Mouse (Mus musculus) neural tube, embryonic 13.5 days (tissue): ENCODE results near the gene Tmem238. TPM values are rescaled to one million over a fixed set of nuclear protein-coding genes. Genes with fewer than 3 reads are reported as not detected.
"Not testable (repeated sequence)": the region's sequence is repeated elsewhere in the genome, so short reads cannot be mapped to it uniquely, and the experiment has no call there.

Source experiments
- ATAC-seq: fragments of 200-750 bp; cut with Nextera tagmentation; 2 replicates; pipeline ENCODE4 v1.8.0; 2017; ENCODE audit warnings: low read depth, mild to moderate bottlenecking, moderate TSS enrichment, moderate library complexity
- H3K27ac ChIP-seq: fragments of 300-500 bp; sonication (generic); replicated peaks from 2 replicates; pipeline ENCODE4 v1.5.1; 2015; ENCODE audit warnings: moderate library complexity, mild to moderate bottlenecking, inconsistent platforms
- H3K27me3 ChIP-seq: fragments of 300-500 bp; sonication (generic); 2 replicates; pipeline ENCODE4 v1.6.1; 2015; ENCODE audit warnings: mild to moderate bottlenecking, inconsistent platforms
- H3K36me3 ChIP-seq: fragments of 300-500 bp; sonication (generic); 2 replicates; pipeline ENCODE4 v1.6.1; 2015; ENCODE audit warnings: mild to moderate bottlenecking, inconsistent platforms
- H3K4me1 ChIP-seq: fragments of 300-500 bp; sonication (generic); replicated peaks from 2 replicates; pipeline ENCODE4 v1.6.1; 2015; ENCODE audit warnings: inconsistent platforms
- H3K4me2 ChIP-seq: fragments of 300-500 bp; sonication (generic); 2 replicates; pipeline ENCODE4 v1.6.1; 2015; ENCODE audit warnings: inconsistent platforms, mild to moderate bottlenecking, moderate library complexity
- H3K4me3 ChIP-seq: fragments of 300-500 bp; sonication (generic); 2 replicates; pipeline ENCODE4 v1.5.1; 2015; ENCODE audit warnings: mild to moderate bottlenecking, inconsistent platforms
- H3K9ac ChIP-seq: fragments of 300-500 bp; sonication (generic); 2 replicates; pipeline ENCODE4 v1.6.1; 2015; ENCODE audit warnings: moderate library complexity, mild to moderate bottlenecking, inconsistent platforms
- H3K9me3 ChIP-seq: fragments of 300-500 bp; sonication (generic); 2 replicates; pipeline ENCODE4 v1.6.1; 2016; ENCODE audit warnings: inconsistent platforms
- WGBS: fragments of 180-500 bp; shearing (Covaris S2); methylation state at CpG from one replicate; pipeline ENCODE4 v1.1.7; 2015; 5-methylcytosine and 5-hydroxymethylcytosine counted together
- polyA plus RNA-seq: library from polyadenylated mRNA; unstranded; fragments of >200 nt; fragmentation: Nextera tagmentation; extraction: Ambion mirVana; gene quantifications from 2 replicates; pipeline ENCODE4 v1.2.1, GENCODE M21; 2015

Gene Tmem238
- 2.9 and 3.8 TPM in 2 replicates for polyA plus RNA-seq

DNA sequence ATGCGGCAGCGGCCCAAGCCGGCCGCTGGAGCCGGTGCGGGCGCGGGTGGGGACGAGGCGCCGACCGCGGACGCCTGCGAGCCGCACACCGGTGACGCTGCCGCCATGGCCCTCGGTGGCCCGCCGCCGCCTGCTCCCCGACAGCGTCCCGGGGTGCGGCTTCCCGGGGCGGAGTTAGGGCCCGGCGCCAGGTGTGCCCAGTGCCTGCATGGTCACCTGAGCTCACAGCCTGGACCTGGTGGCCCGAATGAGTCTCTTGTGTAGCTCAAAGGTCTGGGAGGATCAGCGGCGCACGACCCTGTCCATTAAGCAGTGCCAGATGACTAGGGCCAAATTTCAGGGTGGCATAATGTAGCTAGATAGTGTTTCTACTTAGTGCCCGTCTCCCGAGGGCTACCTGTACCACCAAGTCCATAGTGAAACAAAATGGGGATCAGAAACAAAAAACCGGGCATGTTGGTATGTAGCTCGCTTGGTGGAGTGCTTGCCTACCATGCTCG, at the start of gene Tmem238:
Gene Tmem238 (minus strand): TSS at position 221 of the 500 bp plus-strand sequence.
- 9% methylated on average over 40 of the region's 40 CpGs for WGBS
- Histone ChIP-seq H3K4me1 (peaks cover 26% of the 10 kb centered on the region), H3K9ac (peak within 1 kb of the TSS; percentile 84), H3K27me3 (peaks cover 25% of the 10 kb centered on the region), H3K36me3 (peaks cover 9% of the 10 kb centered on the region), H3K4me3 (peak within 1 kb of the TSS; percentile 56), H3K27ac (peak within 1 kb of the TSS; percentile 56; the same call in 1 of the 2 replicates), H3K4me2 (peak within 1 kb of the TSS; percentile 89), H3K9me3 (no peaks in the 10 kb centered on the region)
- 0 out of 2 replicates have a peak, but pooled peaks have one; percentile 3 for ATAC-seq

- H3K27ac ChIP-seq: no peak overlapping the region
- peaks cover 8% of the 10 kb centered on the region; the same call in 1 of the 2 replicates for H3K36me3 ChIP-seq
- no peak overlapping the region for H3K4me2 ChIP-seq
- H3K4me3 ChIP-seq: no peak overlapping the region
- H3K9ac ChIP-seq: no peak overlapping the region
- WGBS: 23% methylated on average over 1 of the region's 1 CpGs
- H3K9me3 ChIP-seq: no peaks in the 10 kb centered on the region
- H3K27me3 ChIP-seq: peaks cover 73% of the 10 kb centered on the region
- peaks cover 34% of the 10 kb centered on the region for H3K4me1 ChIP-seq
- ATAC-seq: no peak
Observed at GRCm38 (mm10) chr7:4837639-4838038, 48.2 kb upstream of the Tmem238 start.

DNA sequence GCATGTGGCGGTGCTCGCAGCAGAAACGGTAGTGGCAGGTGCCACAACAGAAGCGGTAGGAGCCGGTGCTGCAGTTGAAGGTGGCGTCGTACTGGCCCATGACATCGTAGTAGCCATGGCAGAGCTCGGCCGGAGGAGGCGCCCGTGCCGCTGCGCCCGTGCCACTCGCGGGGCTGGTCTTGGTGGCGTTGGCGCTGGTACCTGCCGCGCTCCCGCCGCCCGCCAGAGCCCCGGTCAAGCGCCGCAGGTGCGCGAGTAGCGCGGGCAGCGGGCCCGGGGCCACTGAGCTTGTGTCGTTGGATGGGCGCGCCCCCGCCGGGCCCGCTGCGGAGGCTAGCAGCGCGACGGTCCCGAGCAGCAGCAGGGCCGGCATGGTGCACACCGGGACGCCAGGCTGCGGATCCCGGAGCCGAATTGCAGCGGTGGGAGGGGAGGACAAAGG, 46.9 kb upstream of the Tmem238 start:
- Histone ChIP-seq H3K4me3 (peak overlapping the region; percentile 59), H3K9ac (peak overlapping the region; percentile 86), H3K4me2 (peak overlapping the region; percentile 73), H3K36me3 (peaks cover 14% of the 10 kb centered on the region; the same call in 1 of the 2 replicates), H3K27ac (peak overlapping the region; percentile 89), H3K27me3 (peaks cover 70% of the 10 kb centered on the region), H3K9me3 (no peaks in the 10 kb centered on the region), H3K4me1 (peaks cover 21% of the 10 kb centered on the region)
- ATAC-seq: peak; percentile 92
- under 1% methylated on average over 51 of the region's 51 CpGs for WGBS

- Histone ChIP-seq H3K9ac (peak overlapping the region; percentile 86), H3K4me1 (peaks cover 20% of the 10 kb centered on the region), H3K36me3 (peaks cover 15% of the 10 kb centered on the region; the same call in 1 of the 2 replicates), H3K9me3 (no peaks in the 10 kb centered on the region), H3K27ac (peak overlapping the region; percentile 89), H3K4me3 (peak overlapping the region; percentile 59), H3K27me3 (peaks cover 71% of the 10 kb centered on the region), H3K4me2 (peak overlapping the region; percentile 73)
- peak; percentile 73 for ATAC-seq
- 5% methylated on average over 34 of the region's 34 CpGs for WGBS
Observed at GRCm38 (mm10) chr7:4835631-4836327, 46.3 kb upstream of the Tmem238 start.

- H3K27ac ChIP-seq: no peak overlapping the region
- H3K9ac ChIP-seq: no peak overlapping the region; the same call in 1 of the 2 replicates
- no peak for ATAC-seq
- peaks cover 5% of the 10 kb centered on the region for H3K4me1 ChIP-seq
- peaks cover 50% of the 10 kb centered on the region for H3K27me3 ChIP-seq
- H3K36me3 ChIP-seq: peaks cover 53% of the 10 kb centered on the region
- H3K4me2 ChIP-seq: no peak overlapping the region
- H3K4me3 ChIP-seq: no peak overlapping the region
- 8% methylated on average over 12 of the region's 12 CpGs for WGBS
- no peaks in the 10 kb centered on the region for H3K9me3 ChIP-seq
Observed at GRCm38 (mm10) chr7:4830476-4830875, 41.0 kb upstream of the Tmem238 start.

DNA sequence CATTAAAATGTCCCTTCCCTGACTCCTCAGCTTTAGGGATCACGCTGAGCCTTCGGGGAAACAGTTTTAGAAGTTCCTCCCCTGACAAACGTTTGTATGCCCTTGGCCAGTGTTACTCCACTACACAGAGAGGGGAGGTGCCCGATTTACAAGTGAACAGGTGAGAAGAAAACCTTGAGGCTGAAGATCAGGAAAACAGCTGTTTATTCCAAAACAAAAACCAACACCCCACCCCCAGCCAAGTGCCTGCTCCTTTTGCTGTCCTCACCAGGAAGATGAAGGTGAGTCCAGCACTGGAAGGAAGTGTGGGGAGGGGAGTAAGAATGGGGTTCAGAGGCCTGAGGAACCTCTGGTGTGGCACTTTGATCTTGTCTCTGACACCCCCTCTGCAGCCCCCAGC, 35.9 kb upstream of the Tmem238 start:
- Histone ChIP-seq H3K27me3 (peaks cover 11% of the 10 kb centered on the region), H3K9ac (no peak overlapping the region), H3K4me1 (no peaks in the 10 kb centered on the region), H3K4me3 (no peak overlapping the region), H3K9me3 (no peaks in the 10 kb centered on the region), H3K4me2 (no peak overlapping the region), H3K36me3 (peaks cover 38% of the 10 kb centered on the region), H3K27ac (no peak overlapping the region)
- WGBS: 49% methylated on average over 4 of the region's 4 CpGs
- ATAC-seq: no peak

DNA sequence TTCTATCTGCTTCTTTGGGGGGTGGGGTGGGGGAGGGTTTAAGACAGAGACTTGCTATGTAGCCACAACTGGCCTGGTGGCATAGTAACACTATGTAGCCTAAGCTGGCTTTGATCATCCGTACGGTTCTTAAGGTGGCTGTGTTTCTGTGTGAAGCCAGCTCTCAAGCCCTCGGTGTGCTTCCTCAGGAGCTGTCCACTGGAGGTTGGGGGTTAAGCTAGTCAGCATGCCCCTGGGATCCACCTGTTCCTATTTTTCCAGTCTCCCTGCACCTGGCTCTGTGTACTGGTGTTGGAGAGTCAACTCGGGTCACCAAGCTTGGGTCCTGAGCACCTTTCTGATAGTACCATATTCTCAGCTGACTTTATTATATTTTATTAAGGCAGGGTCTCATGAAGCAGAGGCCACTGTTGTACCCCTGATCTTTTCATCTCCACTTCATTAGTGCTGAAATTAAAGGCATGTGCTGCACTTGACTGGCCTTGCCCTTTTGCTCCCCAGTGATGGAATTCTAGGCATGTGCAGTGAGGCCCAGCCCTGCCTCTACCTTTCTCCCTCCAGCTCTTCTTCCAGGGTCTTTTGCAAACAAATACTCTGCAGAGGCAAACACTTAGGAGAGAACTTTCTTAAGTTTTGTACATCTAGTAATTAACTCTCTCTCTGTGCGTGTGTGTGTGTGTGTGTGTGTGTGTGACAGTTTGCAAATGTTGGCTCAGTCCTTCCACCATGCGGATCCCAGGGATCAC, 32.9 kb upstream of the Tmem238 start:
- Histone ChIP-seq H3K4me1 (no peaks in the 10 kb centered on the region), H3K9ac (no peak overlapping the region), H3K27me3 (no peaks in the 10 kb centered on the region), H3K9me3 (no peaks in the 10 kb centered on the region), H3K4me3 (no peak overlapping the region), H3K4me2 (no peak overlapping the region), H3K36me3 (peaks cover 8% of the 10 kb centered on the region), H3K27ac (no peak overlapping the region)
- no peak for ATAC-seq
- 72% methylated on average over 6 of the region's 6 CpGs for WGBS

GRCm38 (mm10) chr7:4821690-4822089, 32.2 kb upstream of the Tmem238 start:
- no peak overlapping the region for H3K9ac ChIP-seq
- H3K27me3 ChIP-seq: no peaks in the 10 kb centered on the region
- no peak for ATAC-seq
- H3K4me2 ChIP-seq: no peak overlapping the region
- no peak overlapping the region for H3K4me3 ChIP-seq
- 72% methylated on average over 4 of the region's 4 CpGs for WGBS
- no peaks in the 10 kb centered on the region for H3K9me3 ChIP-seq
- peaks cover 3% of the 10 kb centered on the region; the same call in 1 of the 2 replicates for H3K36me3 ChIP-seq
- no peaks in the 10 kb centered on the region for H3K4me1 ChIP-seq
- H3K27ac ChIP-seq: no peak overlapping the region

- H3K27ac ChIP-seq, H3K4me2 ChIP-seq, H3K4me3 ChIP-seq, ATAC-seq, H3K9me3 ChIP-seq, H3K9ac ChIP-seq, H3K4me1 ChIP-seq, H3K36me3 ChIP-seq, H3K27me3 ChIP-seq: not testable (repeated sequence)
- 89% methylated on average over 7 of the region's 7 CpGs for WGBS
Observed at GRCm38 (mm10) chr7:4820925-4821324, 31.5 kb upstream of the Tmem238 start.

- no peaks in the 10 kb centered on the region for H3K27me3 ChIP-seq
- H3K36me3 ChIP-seq: no peaks in the 10 kb centered on the region
- ATAC-seq: no peak
- no peak overlapping the region for H3K4me3 ChIP-seq
- peaks cover 8% of the 10 kb centered on the region for H3K4me1 ChIP-seq
- no peaks in the 10 kb centered on the region for H3K9me3 ChIP-seq
- H3K9ac ChIP-seq: no peak overlapping the region
- no peak overlapping the region for H3K27ac ChIP-seq
- no peak overlapping the region for H3K4me2 ChIP-seq
Observed at GRCm38 (mm10) chr7:4816559-4816958, 27.1 kb upstream of the Tmem238 start.

GRCm38 (mm10) chr7:4813105-4813791, 23.8 kb upstream of the Tmem238 start:
- Histone ChIP-seq H3K27me3 (no peaks in the 10 kb centered on the region), H3K9ac (peak overlapping the region; percentile 68), H3K4me3 (peak overlapping the region; percentile 78), H3K4me2 (peak overlapping the region; percentile 74), H3K9me3 (no peaks in the 10 kb centered on the region), H3K36me3 (peaks cover 19% of the 10 kb centered on the region), H3K4me1 (peaks cover 35% of the 10 kb centered on the region), H3K27ac (peak overlapping the region; percentile 83)
- ATAC-seq: no peak
- WGBS: 26% methylated on average over 8 of the region's 8 CpGs
